Mouse (Mus musculus) megakaryocyte, adult 5-6 weeks (primary cell): ENCODE results near the gene Kcnj15. TPM values are rescaled to one million over a fixed set of nuclear protein-coding genes. Genes with fewer than 3 reads are reported as not detected.

ENCODE experiments used
- ATAC-seq: 2 replicates; pipeline ENCODE4 v1.8.0; 2016; ENCODE audit warnings: mild to moderate bottlenecking, inconsistent platforms; ENCODE audit not compliant: poor library complexity, severe bottlenecking
- total RNA-seq, 2 experiments: library from RNA; stranded (forward) in 1 of 2; stranded (reverse) in 1 of 2; fragments of 153-499, 151-499 nt in 1 of 2; fragments of 221-1000, 200-1000 nt in 1 of 2; gene quantifications; 2 replicates each; pipeline versions ENCODE4 v1.2.3 to v1.2.4; 2015 to 2017

The Kcnj15 gene
- total RNA-seq, 2 experiments from 2014 or later, result not detected

DNA sequence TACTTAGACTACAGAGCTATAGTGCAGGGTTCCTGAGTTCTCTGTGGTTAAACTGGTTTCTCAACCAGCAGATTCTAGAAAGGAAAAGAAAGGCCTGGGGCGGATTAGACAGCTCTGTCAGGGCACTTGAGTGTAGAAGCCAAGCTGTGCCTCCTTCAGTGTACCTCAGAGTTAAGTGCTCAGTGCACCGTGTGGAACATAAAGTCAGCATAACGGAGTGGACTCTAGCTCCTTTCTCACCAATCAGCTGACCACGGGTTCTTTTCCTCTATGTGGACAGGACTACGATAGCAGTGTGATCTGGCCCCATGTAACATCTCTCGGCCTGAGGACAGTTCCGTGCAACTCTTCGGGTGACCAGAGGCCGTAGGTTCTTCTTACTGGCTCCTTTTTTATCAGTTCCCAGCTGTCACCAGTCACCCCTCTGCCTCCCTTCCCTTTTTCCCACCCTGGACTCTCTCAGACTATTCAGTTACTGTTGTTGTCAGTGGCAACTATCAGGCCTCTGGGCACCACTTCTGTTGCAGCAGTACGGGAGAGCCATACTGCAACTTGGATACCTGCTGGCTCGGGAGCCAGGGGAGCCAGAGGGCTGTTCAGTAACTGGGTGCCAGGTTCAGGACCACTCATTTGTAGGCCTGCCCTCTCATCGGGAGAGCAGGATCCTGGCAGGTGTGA lies 12.6 kb upstream of the Kcnj15 start:
- no peak for ATAC-seq

DNA sequence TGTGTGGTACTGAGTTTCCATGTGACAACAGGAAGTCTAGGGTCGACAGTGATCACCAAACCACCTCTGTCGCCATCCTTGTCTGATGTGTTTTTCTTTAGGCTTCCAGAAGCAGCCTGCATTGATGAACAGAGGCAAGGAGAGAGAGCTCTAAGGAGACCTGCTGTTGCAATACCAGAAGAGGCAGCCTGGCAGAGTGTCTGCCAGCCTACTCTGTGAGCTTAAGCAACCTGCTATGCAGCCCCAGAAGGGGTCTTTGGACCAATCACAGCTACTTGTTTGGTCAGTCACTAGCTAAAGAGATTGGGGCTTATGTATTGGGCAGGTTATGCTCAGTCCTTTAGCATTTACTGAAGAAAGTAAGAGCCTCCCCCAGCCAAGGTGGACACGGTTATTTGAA lies 11.9 kb upstream of the Kcnj15 start:
- ATAC-seq, result no peak

DNA sequence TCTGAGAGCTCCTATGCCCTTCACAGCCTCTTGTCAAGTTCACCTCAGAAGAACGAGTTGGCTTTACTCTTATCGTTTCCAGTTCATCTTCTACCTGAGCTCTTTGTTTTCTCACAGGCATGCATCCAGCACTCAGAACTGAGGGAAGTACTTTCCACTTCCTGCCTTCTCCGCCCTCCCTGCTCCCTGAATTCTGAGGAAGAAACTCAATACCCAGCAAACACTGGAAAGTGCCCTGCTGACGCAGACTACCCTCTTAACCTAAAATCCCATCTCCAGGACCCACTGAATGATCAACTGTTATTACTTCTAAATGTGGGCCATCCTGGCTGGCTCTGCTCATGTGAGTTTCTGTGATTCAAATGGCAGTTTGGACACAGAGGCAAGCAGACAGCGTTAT lies 8.7 kb upstream of the Kcnj15 start:
- no peak for ATAC-seq

DNA sequence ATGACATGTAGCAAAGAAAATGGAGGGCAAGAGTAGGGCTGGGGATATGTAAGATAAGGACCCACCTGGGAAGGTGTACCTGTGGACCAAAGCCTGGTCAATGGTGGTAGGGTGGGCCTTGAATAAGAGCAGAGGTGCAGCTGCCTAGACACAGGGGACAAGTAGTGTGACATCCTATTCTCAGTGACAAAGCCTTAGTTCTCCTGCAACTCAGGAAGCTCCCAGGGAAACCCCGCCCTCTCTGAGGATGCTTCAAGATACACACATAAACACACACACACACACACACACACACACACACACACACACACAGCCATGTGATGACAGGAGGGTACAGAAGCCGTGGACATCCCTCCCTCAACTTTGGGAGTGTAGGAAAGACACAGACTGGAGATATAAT lies 710 bp upstream of the Kcnj15 start:
- no peak for ATAC-seq

DNA sequence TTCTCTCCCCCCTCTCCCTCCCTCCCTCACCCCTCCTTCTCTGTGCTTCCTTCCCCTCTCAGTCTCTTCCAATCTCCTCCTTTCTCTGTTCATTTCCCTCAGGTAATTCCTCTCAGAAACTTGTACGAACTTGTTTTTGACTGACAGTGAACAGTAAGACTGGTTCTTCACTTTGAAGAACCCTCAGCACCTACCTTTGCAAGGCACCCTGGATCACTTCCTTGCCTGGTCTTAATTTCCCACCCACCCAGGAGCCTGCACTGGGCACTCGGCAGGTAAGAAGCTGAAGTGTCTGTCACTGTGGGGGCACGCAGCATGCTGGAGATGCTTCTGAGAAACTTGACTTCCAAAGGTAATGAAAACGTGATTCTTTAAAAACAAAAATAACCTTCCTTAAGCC lies 742 bp downstream of the Kcnj15 start:
- ATAC-seq, result no peak

DNA sequence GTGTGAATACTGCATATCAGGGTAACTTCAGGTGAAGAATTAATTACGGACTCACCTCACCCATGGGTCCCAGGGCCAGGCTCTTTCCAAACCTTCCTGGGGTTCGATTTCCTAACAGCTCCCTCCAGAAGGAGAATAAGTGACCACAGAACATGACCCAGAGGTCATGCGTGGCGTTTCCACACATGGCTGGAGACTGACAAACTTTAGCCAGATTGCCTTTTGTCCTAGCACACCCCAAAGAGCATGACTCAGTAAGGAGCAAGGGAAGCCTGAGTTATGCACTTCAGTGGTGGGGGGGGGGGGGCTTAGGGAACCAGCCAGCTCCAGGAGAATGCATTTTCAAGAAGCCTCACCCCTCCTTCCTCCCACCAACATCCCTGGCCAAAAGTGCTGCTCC lies 2.1 kb downstream of the Kcnj15 start:
- ATAC-seq, result no peak

DNA sequence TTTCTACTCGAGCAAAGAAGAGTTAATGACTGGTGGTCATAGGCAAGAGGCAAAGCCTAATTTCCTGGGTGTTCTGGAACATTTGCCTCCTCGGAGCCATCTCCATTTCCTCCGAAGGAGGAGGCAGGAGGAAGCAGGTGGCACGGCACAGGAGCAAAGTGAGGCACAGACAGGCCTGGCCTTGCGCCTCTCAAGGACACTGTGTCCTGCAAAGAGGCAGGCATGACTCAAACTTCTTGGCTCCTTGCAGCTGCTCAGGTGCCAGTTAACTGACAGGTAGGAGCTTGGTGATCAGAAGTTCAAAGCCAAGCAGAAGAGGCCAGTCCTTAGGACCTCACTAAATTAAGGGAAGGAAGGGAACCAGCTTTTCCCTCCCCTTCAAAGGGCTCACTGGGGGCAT lies 3.3 kb downstream of the Kcnj15 start:
- ATAC-seq, result no peak

DNA sequence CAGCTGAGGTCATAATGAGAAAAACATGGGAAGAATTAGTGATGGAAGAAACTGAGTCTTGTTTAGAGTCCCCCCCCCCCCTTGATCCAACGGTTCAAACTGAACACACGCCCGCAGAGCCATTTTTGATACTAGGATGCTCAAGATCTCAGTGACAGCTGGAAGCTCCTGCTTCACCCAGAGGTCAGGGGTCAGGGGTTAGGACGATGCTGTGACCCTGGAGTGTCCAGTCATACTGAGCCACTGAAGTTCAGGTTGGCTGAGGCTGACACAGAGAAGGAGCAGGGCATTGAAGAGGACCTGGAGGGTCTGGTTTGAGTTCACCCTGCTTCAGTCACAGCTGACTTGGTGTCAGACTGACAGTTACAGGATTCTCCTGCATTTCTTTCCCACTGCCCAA lies 4.4 kb downstream of the Kcnj15 start:
- ATAC-seq, result no peak

DNA sequence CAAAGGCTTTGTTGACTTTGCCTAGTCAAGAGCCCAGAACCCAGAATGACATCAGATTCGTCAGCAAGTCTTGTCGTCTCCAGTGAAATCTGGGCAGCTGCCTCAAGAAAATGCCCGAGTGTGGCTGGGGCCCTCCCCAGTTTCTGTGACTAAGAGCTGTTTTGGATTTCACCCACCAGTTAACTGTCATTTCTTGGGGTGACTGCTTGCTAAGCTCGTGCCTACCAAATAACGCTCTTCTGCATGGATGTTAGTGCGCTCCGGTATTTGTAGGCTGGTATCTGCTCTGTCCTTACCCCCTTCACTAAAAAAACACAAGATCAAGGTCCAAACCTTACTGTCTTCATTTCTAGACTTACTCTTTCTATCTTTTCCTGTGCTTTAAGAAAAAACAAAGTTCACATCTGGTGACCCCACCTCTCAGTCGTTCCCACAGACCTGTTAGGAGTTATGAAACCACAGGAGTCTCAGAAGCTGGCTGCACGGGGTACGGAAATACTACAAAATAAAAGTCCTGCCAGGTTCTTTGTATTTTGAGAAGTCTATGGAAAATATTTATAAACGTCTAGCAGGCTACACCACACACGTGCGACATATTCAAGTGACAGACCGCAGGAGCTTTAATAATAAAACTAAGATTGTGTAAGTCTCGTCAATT lies 5.5 kb downstream of the Kcnj15 start:
- ATAC-seq, result no peak

DNA sequence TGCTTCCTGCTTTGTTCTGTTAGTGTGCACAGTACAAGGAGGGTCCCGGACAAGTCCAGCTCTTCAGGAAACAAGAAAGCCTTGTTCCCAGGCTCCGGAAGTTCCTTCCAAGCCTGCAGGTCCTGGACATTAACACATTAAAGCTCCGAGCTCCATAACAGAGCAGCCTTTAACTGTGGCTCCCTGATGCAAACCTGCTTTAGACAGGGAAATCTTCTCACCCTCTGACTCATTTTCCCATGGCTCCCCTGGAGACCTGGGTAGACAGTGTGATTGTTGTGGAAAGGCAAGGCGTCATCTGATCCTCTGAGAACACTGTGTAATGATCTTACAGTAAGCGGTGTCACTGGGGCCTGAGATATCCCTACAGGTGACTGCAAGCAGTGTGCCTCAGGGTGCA lies 7.0 kb downstream of the Kcnj15 start:
- no peak for ATAC-seq

DNA sequence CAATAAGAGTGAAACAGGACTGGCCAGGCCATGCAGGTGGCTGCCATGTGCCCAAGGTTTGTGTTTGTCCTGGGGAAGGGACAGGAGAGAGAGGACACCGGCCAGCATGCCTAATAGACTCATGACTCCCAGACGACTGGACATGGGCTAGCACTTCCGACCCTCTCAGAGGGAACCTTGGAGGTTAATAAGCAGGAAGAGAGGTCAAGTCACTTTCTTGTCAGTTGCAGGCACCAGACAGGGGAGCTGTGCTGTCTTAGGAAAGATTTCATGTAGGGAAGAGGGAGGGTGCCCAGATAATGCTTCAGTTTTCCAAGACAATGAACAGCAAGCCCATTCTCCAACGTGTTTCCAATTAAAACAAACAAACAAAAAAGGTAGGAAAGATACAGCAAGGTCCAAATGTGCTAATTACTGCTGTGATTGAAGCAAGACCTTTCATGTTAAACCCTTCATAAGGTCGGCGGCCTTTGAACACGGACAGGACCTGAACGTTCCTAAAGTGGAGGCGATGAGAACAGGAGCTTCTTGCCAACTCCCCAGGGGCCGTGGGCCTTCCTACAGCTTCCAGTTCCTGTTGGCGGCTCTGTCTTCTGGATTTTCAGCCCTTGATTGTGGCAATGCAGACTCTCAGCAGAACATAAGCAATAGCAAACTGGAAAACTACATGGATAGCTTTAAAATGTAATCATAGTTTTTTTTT lies 10.3 kb downstream of the Kcnj15 start:
- ATAC-seq, result no peak

DNA sequence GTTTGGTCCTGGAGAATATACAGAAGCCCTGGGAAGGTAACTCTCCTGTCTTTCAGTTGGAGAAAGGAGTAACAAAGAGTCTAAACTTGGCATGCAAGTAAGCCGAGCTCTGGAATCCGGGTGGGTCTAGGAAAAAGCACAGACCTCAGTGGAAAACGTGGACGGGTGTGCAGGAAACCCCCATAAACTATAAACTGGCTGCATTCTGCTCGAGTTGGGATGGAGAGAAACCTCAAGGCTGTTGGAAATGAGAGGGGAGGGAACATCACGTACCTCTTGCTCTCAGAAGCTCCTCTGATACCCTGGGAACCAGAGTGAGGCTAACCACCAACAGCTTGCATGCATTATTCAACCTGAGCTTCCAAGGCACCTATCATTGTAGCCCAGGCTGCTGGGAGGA lies 12.3 kb downstream of the Kcnj15 start:
- ATAC-seq, result no peak

DNA sequence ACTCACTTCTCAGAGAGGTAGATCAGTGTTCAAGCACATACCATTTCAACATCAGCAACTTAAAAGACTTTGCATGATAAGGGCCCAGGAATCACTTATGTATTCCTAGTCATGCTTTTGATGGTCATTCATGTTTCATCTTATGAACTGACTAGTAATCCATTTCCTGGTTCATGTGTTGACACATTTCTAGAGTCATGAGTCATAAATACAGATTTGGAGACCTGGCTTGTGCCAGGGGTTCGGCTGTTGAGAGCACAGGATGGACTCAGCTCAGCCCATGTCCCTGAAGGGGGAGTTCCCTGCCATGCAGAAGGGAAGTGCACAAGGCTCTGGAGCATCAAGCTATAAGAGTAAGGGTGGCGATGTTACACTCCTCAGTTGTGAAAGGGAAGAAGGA lies 15.7 kb downstream of the Kcnj15 start:
- no peak for ATAC-seq

DNA sequence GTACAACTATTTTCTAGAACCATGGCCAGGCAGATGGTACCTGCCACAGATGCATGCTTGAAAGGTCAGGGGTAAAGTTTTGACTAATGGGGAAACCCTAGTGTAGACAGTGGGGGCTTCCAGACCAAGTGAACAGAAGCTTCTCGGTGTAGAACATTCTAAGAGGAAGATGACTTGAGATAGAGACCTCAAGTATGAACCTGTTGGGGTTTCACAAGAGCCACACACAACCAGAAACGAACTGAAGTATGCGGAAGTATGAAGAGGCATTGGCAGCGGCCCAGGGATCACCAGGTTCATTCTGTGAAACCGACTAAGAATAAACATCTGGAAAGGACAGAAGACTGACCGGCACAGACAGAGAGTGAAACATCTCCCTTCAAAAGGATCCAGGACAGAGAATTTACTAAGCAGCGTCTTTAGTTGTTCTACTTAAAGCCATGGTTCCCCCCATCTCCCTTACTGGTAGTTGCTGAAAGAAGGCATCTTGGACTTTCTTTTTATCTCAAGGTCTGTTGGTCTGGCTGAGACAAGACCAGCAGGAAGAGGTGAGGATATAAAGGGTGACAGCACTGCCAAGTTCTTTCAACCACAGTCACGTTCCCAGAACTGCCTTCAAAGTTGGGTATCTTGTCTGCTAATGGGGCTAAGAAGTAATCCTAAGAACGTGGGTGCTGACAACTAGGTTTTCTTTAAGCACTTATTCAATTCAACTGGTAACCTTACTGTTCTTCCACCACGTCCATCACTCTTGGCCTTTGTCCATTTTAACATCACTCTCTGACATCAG lies 18.6 kb downstream of the Kcnj15 start:
- ATAC-seq, result peak; percentile 81

DNA sequence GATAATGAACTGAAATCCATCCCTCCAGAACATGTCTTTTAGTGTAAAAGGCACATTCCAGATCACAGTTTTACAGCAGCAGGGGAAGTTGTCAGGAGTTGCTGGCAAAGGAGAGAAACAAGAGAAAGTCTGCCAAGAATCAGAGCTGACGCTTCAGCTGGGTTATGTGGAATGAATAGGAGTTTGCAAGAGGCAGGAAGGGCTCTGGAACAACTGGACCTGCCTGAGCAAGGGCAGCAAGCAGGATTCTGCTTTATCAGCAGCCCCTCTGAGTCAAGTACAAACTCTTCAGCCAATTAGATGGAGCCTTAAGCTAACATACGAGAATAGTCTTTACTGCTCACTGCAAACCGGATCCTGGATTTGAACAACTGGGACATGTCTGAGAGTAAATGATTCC lies 21.7 kb downstream of the Kcnj15 start:
- ATAC-seq, result no peak

DNA sequence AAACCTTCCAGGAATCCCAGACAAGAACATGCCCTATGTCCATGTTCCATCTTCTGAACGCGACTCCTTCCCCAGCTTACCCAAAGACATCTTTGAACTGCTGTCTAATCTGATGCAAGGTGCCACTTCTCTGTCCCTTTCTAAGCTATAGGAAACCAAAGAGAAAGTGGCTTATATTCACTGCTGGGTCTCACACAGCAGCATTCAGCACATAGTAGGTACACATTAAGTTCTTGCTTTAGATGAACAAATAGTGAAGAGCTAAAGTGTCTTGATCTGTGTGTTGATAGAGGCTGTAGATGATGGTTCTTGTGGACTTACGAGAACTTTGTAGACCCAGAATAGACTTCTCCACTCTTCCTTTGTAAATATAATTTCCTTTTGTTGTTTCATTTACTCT lies 23.0 kb downstream of the Kcnj15 start:
- no peak for ATAC-seq

DNA sequence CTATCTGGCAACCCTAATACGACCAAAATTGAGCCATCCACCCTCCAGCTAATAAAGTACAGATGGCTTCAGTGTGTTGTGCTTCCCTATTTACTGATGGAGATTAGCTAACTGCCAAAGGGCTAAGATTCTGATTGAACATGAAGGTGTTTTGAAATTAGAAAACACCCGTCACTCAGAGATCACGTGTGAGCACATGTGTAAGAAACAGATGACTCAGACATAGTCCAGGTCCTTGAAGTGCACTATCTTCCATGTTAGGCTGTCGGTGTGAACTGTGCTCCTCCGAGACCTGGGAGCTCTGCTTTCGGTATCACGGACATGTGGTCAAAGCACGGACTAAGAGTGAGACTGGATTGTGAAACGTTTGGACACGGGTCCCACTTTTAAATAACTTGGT lies 26.0 kb downstream of the Kcnj15 start:
- ATAC-seq, result 0 out of 2 replicates have a peak, but pooled peaks have one; percentile 39

DNA sequence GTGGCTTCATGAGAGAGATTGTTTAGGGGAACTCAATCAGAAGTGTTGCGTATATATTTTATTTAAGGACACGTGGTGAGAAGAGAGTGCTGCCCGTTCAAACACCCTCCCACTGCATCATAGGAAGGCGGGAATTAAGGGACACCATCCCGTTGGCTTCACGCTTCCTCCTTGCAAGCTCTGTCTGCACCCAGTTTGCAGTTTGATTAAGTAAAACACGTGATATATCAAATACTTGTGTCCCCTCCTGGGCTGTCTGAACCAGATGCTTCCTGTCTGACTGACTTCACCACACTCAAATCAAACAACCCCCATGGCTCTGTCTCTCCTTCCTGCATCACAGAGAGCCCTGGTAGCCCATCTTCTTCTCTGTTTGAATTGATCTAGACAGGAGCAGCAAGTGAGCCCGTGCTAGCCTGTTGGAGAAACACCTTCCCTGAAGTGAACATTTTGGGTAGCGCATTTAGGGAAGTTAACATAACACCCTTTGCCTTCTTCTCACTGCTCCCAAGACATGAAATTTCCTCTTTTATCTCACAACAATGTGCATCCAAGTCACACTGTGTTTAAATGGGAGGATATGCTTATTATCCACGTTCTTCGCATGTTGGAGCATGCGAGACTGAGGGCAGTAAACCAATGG lies 26.8 kb downstream of the Kcnj15 start:
- peak; percentile 66 for ATAC-seq

DNA sequence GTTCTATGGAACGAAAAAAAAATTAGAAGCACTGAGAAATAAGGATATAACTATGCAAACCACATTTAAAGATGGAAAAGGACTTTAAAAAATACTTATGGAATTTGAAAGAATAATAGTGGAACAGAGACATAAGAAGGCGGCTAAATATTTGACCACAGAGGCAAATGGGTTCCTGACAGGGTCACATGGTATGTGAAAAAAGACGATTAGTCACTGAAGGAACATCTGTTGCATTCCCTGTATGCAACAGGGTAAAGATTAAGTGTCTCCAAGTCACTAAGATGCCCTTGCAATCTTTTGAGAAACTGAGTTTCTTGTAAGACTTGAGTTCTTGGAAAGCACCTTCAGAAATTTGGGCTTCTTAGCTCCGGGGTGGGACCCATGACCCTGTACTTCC lies 27.7 kb downstream of the Kcnj15 start:
- ATAC-seq, result no peak

DNA sequence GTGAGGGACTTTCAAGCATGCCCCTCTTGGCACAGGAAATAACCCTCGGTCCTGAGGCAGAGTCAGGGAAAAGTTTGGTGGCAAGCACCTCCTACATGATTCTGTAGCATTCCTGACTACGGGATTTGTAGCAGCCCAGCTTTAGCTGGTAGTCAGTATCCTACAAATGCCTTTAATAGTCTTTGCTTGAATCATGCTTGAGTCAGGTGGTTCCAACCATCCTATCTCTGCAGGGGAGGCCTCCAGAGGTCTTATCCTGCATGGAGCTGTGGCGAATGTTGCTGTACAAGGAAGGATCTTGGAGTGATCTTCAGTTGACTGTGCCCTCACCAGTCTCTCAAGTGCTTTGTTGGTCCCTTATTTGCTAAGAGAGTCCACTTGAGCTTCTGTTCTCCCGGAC lies 28.4 kb downstream of the Kcnj15 start:
- no peak for ATAC-seq

DNA sequence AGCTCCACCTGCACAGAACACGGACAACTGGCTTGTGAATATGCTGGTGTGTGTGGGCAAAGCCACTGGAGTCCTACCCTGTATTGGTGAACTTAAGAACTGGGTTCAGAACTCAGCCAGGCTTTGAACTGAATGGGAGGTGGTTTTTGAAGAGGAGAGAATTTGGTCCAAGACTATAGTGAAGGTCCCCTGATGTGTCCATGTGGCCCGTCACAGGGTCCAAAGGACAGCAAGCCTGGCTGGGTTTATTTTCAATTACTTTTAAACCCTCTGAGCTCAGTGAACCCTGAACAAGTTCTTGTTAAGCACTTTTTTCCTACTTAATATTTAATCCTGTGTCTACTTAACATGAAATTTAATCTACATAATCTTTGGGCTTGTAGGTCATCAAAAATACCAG lies 30.3 kb downstream of the Kcnj15 start:
- ATAC-seq, result no peak
